Mouse (Mus musculus) hindbrain, embryonic 12.5 days (tissue): ENCODE results near the gene Gm26602. TPM values are rescaled to one million over a fixed set of nuclear protein-coding genes. Genes with fewer than 3 reads are reported as not detected.
"Not testable (repeated sequence)": the region's sequence is repeated elsewhere in the genome, so short reads cannot be mapped to it uniquely, and the experiment has no call there.

Experiments
- ATAC-seq: fragments of 200-750 bp; cut with Nextera tagmentation; 2 replicates; pipeline ENCODE4 v1.8.0; 2017; ENCODE audit warnings: moderate TSS enrichment; ENCODE audit not compliant: low FRiP score
- H3K27ac ChIP-seq: fragments of 300-500 bp; sonication (generic); 2 replicates; pipeline ENCODE4 v1.5.1; 2016; ENCODE audit warnings: mild to moderate bottlenecking
- H3K27me3 ChIP-seq: fragments of 300-500 bp; sonication (generic); 2 replicates; pipeline ENCODE4 v1.6.1; 2016; ENCODE audit warnings: mild to moderate bottlenecking
- H3K36me3 ChIP-seq: fragments of 300-500 bp; sonication (generic); 2 replicates; pipeline ENCODE4 v1.6.1; 2016; ENCODE audit warnings: mild to moderate bottlenecking
- H3K4me1 ChIP-seq: fragments of 300-500 bp; sonication (generic); 2 replicates; pipeline ENCODE4 v1.6.1; 2016
- H3K4me2 ChIP-seq: fragments of 300-500 bp; sonication (generic); replicated peaks from 2 replicates; pipeline ENCODE4 v1.6.1; 2016; ENCODE audit warnings: mild to moderate bottlenecking
- H3K4me3 ChIP-seq: fragments of 300-500 bp; sonication (generic); 2 replicates; pipeline ENCODE4 v1.5.1; 2016; ENCODE audit warnings: mild to moderate bottlenecking
- H3K9ac ChIP-seq: fragments of 300-500 bp; sonication (generic); 2 replicates; pipeline ENCODE4 v1.6.1; 2016; ENCODE audit warnings: mild to moderate bottlenecking, moderate library complexity
- H3K9me3 ChIP-seq: fragments of 300-500 bp; sonication (generic); replicated peaks from 2 replicates; pipeline ENCODE4 v1.6.1; 2016; ENCODE audit warnings: mild to moderate bottlenecking
- WGBS: fragments of 180-500 bp; shearing (Covaris S2); methylation state at CpG from one replicate; pipeline ENCODE4 v1.1.7; 2016; 5-methylcytosine and 5-hydroxymethylcytosine counted together
- polyA plus RNA-seq: library from polyadenylated mRNA; unstranded; fragments of >200 nt; fragmentation: Nextera tagmentation; extraction: Ambion mirVana; gene quantifications from 2 replicates; pipeline ENCODE4 v1.2.1, GENCODE M21; 2016

The Gm26602 gene
- polyA plus RNA-seq, 1 experiment from 2014 or later: 25.5 TPM

- Histone ChIP-seq H3K9ac (peak overlapping the region; percentile 94), H3K4me1 (peaks cover 48% of the 10 kb centered on the region), H3K27ac (peak overlapping the region; percentile 96), H3K4me3 (peak overlapping the region; percentile 60), H3K27me3 (no peaks in the 10 kb centered on the region), H3K36me3 (peaks cover 28% of the 10 kb centered on the region), H3K4me2 (peak overlapping the region; percentile 81), H3K9me3 (no peaks in the 10 kb centered on the region)
- ATAC-seq: peak; percentile 47
- WGBS: 1% methylated on average over 26 of the region's 26 CpGs
Observed at GRCm38 (mm10) chr10:79873715-79874289, 36.9 kb upstream of the Gm26602 start.

- under 1% methylated on average over 56 of the region's 57 CpGs for WGBS
- peak; percentile 93 for ATAC-seq
- peaks cover 44% of the 10 kb centered on the region for H3K4me1 ChIP-seq
Observed at GRCm38 (mm10) chr10:79874290-79874862, 36.3 kb upstream of the Gm26602 start, which contains the start of the genes Prtn3 and Plppr3. Prtn3 (plus strand) TSS chr10:79874476. Plppr3 (minus strand) TSS chr10:79874634.

GRCm38 (mm10) chr10:79877174-79877573, 33.5 kb upstream of the Gm26602 start:
- Histone ChIP-seq H3K27ac (no peak overlapping the region), H3K4me1 (peaks cover 31% of the 10 kb centered on the region), H3K36me3 (no peaks in the 10 kb centered on the region), H3K27me3 (peaks cover 22% of the 10 kb centered on the region), H3K4me3 (no peak overlapping the region), H3K4me2 (no peak overlapping the region), H3K9ac (no peak overlapping the region), H3K9me3 (no peaks in the 10 kb centered on the region)
- no peak for ATAC-seq
- WGBS: 33% methylated on average over 1 of the region's 1 CpGs

More at GRCm38 (mm10) chr10:79874290-79874862, 36.3 kb upstream of the Gm26602 start, which contains the start of the genes Prtn3 and Plppr3:
- peak within 1 kb of the TSS; percentile 81 for H3K4me2 ChIP-seq
- H3K27me3 ChIP-seq: no peaks in the 10 kb centered on the region
- H3K9ac ChIP-seq: peak within 1 kb of the TSS; percentile 94
- H3K36me3 ChIP-seq: peaks cover 23% of the 10 kb centered on the region
- H3K9me3 ChIP-seq: no peaks in the 10 kb centered on the region
- H3K27ac ChIP-seq: peak within 1 kb of the TSS; percentile 96
- peak within 1 kb of the TSS; percentile 60 for H3K4me3 ChIP-seq

GRCm38 (mm10) chr10:79877757-79878156, 32.9 kb upstream of the Gm26602 start:
- H3K9me3 ChIP-seq: no peaks in the 10 kb centered on the region
- H3K4me3 ChIP-seq: no peak overlapping the region
- H3K27me3 ChIP-seq: peaks cover 27% of the 10 kb centered on the region
- WGBS: 42% methylated on average over 12 of the region's 12 CpGs
- ATAC-seq: no peak
- H3K36me3 ChIP-seq: no peaks in the 10 kb centered on the region
- no peak overlapping the region for H3K27ac ChIP-seq
- no peak overlapping the region for H3K9ac ChIP-seq
- H3K4me1 ChIP-seq: peaks cover 29% of the 10 kb centered on the region
- no peak overlapping the region for H3K4me2 ChIP-seq

- peaks cover 28% of the 10 kb centered on the region for H3K4me1 ChIP-seq
- no peak overlapping the region for H3K9ac ChIP-seq
- WGBS: 29% methylated on average over 3 of the region's 3 CpGs
- no peaks in the 10 kb centered on the region for H3K9me3 ChIP-seq
- no peak overlapping the region for H3K27ac ChIP-seq
- peaks cover 43% of the 10 kb centered on the region for H3K27me3 ChIP-seq
- no peaks in the 10 kb centered on the region for H3K36me3 ChIP-seq
- H3K4me2 ChIP-seq: no peak overlapping the region
- no peak overlapping the region for H3K4me3 ChIP-seq
- ATAC-seq: no peak
Observed at GRCm38 (mm10) chr10:79879527-79879926, 31.1 kb upstream of the Gm26602 start.

GRCm38 (mm10) chr10:79880721-79881120, 29.9 kb upstream of the Gm26602 start:
- no peak overlapping the region for H3K9ac ChIP-seq
- ATAC-seq: no peak
- no peak overlapping the region for H3K27ac ChIP-seq
- H3K9me3 ChIP-seq: no peaks in the 10 kb centered on the region
- peaks cover 43% of the 10 kb centered on the region for H3K27me3 ChIP-seq
- H3K36me3 ChIP-seq: no peaks in the 10 kb centered on the region
- no peak overlapping the region for H3K4me2 ChIP-seq
- no peak overlapping the region for H3K4me3 ChIP-seq
- WGBS: 17% methylated on average over 9 of the region's 9 CpGs
- peaks cover 18% of the 10 kb centered on the region for H3K4me1 ChIP-seq

GRCm38 (mm10) chr10:79881981-79882380, 28.7 kb upstream of the Gm26602 start:
- peaks cover 18% of the 10 kb centered on the region for H3K4me1 ChIP-seq
- H3K9me3 ChIP-seq: no peaks in the 10 kb centered on the region
- no peak for ATAC-seq
- no peak overlapping the region for H3K27ac ChIP-seq
- peaks cover 43% of the 10 kb centered on the region for H3K27me3 ChIP-seq
- H3K36me3 ChIP-seq: no peaks in the 10 kb centered on the region
- H3K9ac ChIP-seq: peak overlapping the region; percentile 35; the same call in 1 of the 2 replicates
- peak overlapping the region; percentile 43 for H3K4me2 ChIP-seq
- H3K4me3 ChIP-seq: peak overlapping the region; percentile 10
- WGBS: 9% methylated on average over 22 of the region's 22 CpGs

GRCm38 (mm10) chr10:79883297-79884084, 27.2 kb upstream of the Gm26602 start:
- 15% methylated on average over 22 of the region's 22 CpGs for WGBS
- no peak overlapping the region for H3K4me2 ChIP-seq

GRCm38 (mm10) chr10:79884446-79884845, 26.2 kb upstream of the Gm26602 start:
- Histone ChIP-seq H3K9me3 (no peaks in the 10 kb centered on the region), H3K9ac (no peak overlapping the region), H3K4me1 (peaks cover 17% of the 10 kb centered on the region), H3K4me2 (no peak overlapping the region), H3K4me3 (no peak overlapping the region), H3K27me3 (peaks cover 46% of the 10 kb centered on the region), H3K27ac (no peak overlapping the region), H3K36me3 (no peaks in the 10 kb centered on the region)
- 59% methylated on average over 4 of the region's 4 CpGs for WGBS
- ATAC-seq: no peak

More at GRCm38 (mm10) chr10:79883297-79884084, 27.2 kb upstream of the Gm26602 start:
- Histone ChIP-seq H3K27ac (no peak overlapping the region), H3K9me3 (no peaks in the 10 kb centered on the region), H3K36me3 (no peaks in the 10 kb centered on the region), H3K4me1 (peaks cover 18% of the 10 kb centered on the region), H3K9ac (no peak overlapping the region), H3K27me3 (peaks cover 46% of the 10 kb centered on the region), H3K4me3 (no peak overlapping the region)
- ATAC-seq: no peak

GRCm38 (mm10) chr10:79884938-79885337, 25.7 kb upstream of the Gm26602 start:
- 77% methylated on average over 3 of the region's 3 CpGs for WGBS
- not testable (repeated sequence) for ATAC-seq, H3K9ac ChIP-seq, H3K9me3 ChIP-seq, H3K36me3 ChIP-seq, H3K4me3 ChIP-seq, H3K4me2 ChIP-seq, H3K27ac ChIP-seq
- peaks cover 46% of the 10 kb centered on the region for H3K27me3 ChIP-seq
- peaks cover 15% of the 10 kb centered on the region for H3K4me1 ChIP-seq

- no peak within 1 kb of the TSS for H3K4me2 ChIP-seq
- no peak within 1 kb of the TSS for H3K4me3 ChIP-seq
- WGBS: 79% methylated on average over 6 of the region's 6 CpGs
- H3K4me1 ChIP-seq: peaks cover 15% of the 10 kb centered on the region
- no peak within 1 kb of the TSS for H3K27ac ChIP-seq
- H3K36me3 ChIP-seq: no peaks in the 10 kb centered on the region
- H3K27me3 ChIP-seq: peaks cover 36% of the 10 kb centered on the region
- H3K9me3 ChIP-seq: no peaks in the 10 kb centered on the region
- no peak for ATAC-seq
- no peak within 1 kb of the TSS for H3K9ac ChIP-seq
Observed at GRCm38 (mm10) chr10:79886054-79886453, 24.6 kb upstream of the Gm26602 start, which contains the start of gene Elane. Elane (plus strand) TSS chr10:79886247.

- 82% methylated on average over 8 of the region's 8 CpGs for WGBS
- Histone ChIP-seq H3K27me3 (peaks cover 30% of the 10 kb centered on the region), H3K9ac (no peak overlapping the region)
Observed at GRCm38 (mm10) chr10:79886611-79887010, 24.0 kb upstream of the Gm26602 start.

More at GRCm38 (mm10) chr10:79886611-79887010, 24.0 kb upstream of the Gm26602 start:
- no peaks in the 10 kb centered on the region for H3K9me3 ChIP-seq
- H3K36me3 ChIP-seq: no peaks in the 10 kb centered on the region
- H3K4me2 ChIP-seq: no peak overlapping the region
- H3K27ac ChIP-seq: no peak overlapping the region
- peaks cover 14% of the 10 kb centered on the region for H3K4me1 ChIP-seq
- no peak for ATAC-seq
- no peak overlapping the region for H3K4me3 ChIP-seq
